Comparison of ENCODE assay signal across 8 mouse cellular contexts in genomic region chr11:52396597-52397188, GRCm38 (mm10). TPM values are rescaled to one million over a fixed set of nuclear protein-coding genes. Genes with fewer than 3 reads are reported as not detected.
DNase-seq lines count a peak whose midpoint lies in the region; ATAC-seq and TF ChIP-seq lines count a peak whose summit lies in the region.

No protein-coding gene starts in this region.

- peak; percentile 74 for ATAC-seq in liver, postnatal 0 days

- DNase-seq in lung, adult 2 months, result no peak
- no peak for DNase-seq in lung, postnatal 4 days
- peak; percentile 30 for DNase-seq in brain, embryonic 14.5 days (ENCODE audit: low read depth)
- peak; percentile 34 for DNase-seq in forelimb bud, embryonic 11.5 days (ENCODE audit: low read depth, low spot score)
- no peak for DNase-seq in liver, postnatal 0 days
- DNase-seq in cerebellum, adult 9-10 months, result no peak
- DNase-seq in cerebellum, postnatal 10 days, result no peak

- no peaks in the 10 kb centered on the region for H3K36me3 ChIP-seq in liver, postnatal 0 days (replicated peaks; ENCODE audit: insufficient read depth, low read length)
- H3K36me3 ChIP-seq in small intestine, adult 2 months (ENCODE audit: control insufficient read depth, insufficient read depth, low read length), result no peaks in the 10 kb centered on the region

- WGBS in lung, adult 2 months, result under 1% methylated on average over 33 of the region's 33 CpGs
- under 1% methylated on average over 28 of the region's 33 CpGs for WGBS in liver, postnatal 0 days (ENCODE audit: insufficient replicate concordance)
- WGBS in small intestine, adult 2 months, result under 1% methylated on average over 33 of the region's 33 CpGs

- H3K9ac ChIP-seq in liver, postnatal 0 days (replicated peaks), result peak overlapping the region; percentile 95

- peak overlapping the region; percentile 98 for H3K27ac ChIP-seq in liver, postnatal 0 days (ENCODE audit: low read depth)
- peak overlapping the region; percentile 45 for H3K27ac ChIP-seq in small intestine, adult 2 months (ENCODE audit: insufficient read depth, low read depth, low read length)

- no peak for TF ChIP-seq POLR2A in lung, adult 2 months (IDR thresholded peaks at IDR 0.05; ENCODE audit: borderline replicate concordance, extremely low read depth, low read depth, low read length)
- no peak for TF ChIP-seq POLR2A in brain, embryonic 14.5 days (IDR thresholded peaks at IDR 0.05; ENCODE audit: borderline replicate concordance, extremely low read depth, insufficient read depth, insufficient read length, poor library complexity, severe bottlenecking)
- no peak for TF ChIP-seq POLR2A in small intestine, adult 2 months (IDR thresholded peaks at IDR 0.05; ENCODE audit: low read depth, low read length)

- peak overlapping the region; percentile 72 for H3K4me2 ChIP-seq in liver, postnatal 0 days (ENCODE audit: low read depth, low read length)

- no peaks in the 10 kb centered on the region for H3K9me3 ChIP-seq in liver, postnatal 0 days (ENCODE audit: low read length)

- peaks cover 3% of the 10 kb centered on the region; the same call in 1 of the 2 replicates for H3K4me1 ChIP-seq in lung, adult 2 months (ENCODE audit: control insufficient read depth, insufficient read depth, low read length)
- H3K4me1 ChIP-seq in liver, postnatal 0 days (ENCODE audit: insufficient read depth), result peaks cover 14% of the 10 kb centered on the region
- H3K4me1 ChIP-seq in small intestine, adult 2 months (ENCODE audit: control insufficient read depth, insufficient read depth, insufficient read length, low read length), result peaks cover 3% of the 10 kb centered on the region; the same call in 1 of the 2 replicates

- H3K27me3 ChIP-seq in liver, postnatal 0 days (ENCODE audit: insufficient read depth, low read length), result no peaks in the 10 kb centered on the region
- H3K27me3 ChIP-seq in small intestine, adult 2 months (ENCODE audit: control insufficient read depth, insufficient read depth, low read length), result no peaks in the 10 kb centered on the region

- no peak for TF ChIP-seq EP300 in liver, postnatal 0 days (IDR thresholded peaks at IDR 0.05; ENCODE audit: low read depth)

- H3K4me3 ChIP-seq in lung, adult 2 months (replicated peaks; ENCODE audit: extremely low read depth, low read depth, low read length), result peak overlapping the region; percentile 86
- H3K4me3 ChIP-seq in liver, postnatal 0 days (ENCODE audit: low read depth, low read length), result peak overlapping the region; percentile 98
- peak overlapping the region; percentile 96 for H3K4me3 ChIP-seq in small intestine, adult 2 months (ENCODE audit: low read depth, low read length)

- no peak for TF ChIP-seq CTCF in lung, adult 2 months (IDR thresholded peaks at IDR 0.05; ENCODE audit: insufficient read depth, low read length)
- TF ChIP-seq CTCF in brain, embryonic 14.5 days (IDR thresholded peaks at IDR 0.05; ENCODE audit: borderline replicate concordance, extremely low read depth, insufficient read depth, insufficient read length), result no peak
- no peak for TF ChIP-seq CTCF in liver, postnatal 0 days (IDR thresholded peaks at IDR 0.05; ENCODE audit: low read depth)
- no peak for TF ChIP-seq CTCF in small intestine, adult 2 months (IDR thresholded peaks at IDR 0.05; ENCODE audit: extremely low read depth, insufficient read length, insufficient replicate concordance, low read depth, low read length)

RNA-seq across cellular contexts. Expression of gene 9530068E07Rik, which starts 0.5 kb away (rescaled TPM):
- polyA plus RNA-seq in lung, adult 2 months (2012; rRNA removed), result 160 and 194 TPM in 2 replicates
- 101 and 115 TPM in 2 replicates for polyA plus RNA-seq in brain, embryonic 14.5 days (2012; rRNA removed)
- polyA plus RNA-seq in liver, postnatal 0 days (2015; fragmentation: Nextera tagmentation; extraction: Ambion mirVana), result 82.4 and 88.9 TPM in 2 replicates
- 69.8 and 80.0 TPM in 2 replicates for polyA plus RNA-seq in small intestine, adult 2 months (2012; rRNA removed)

RNA-seq across cellular contexts. Expression of gene Vdac1, which starts 36.0 kb away (rescaled TPM):
- 34.1 and 65.1 TPM in 2 replicates for polyA plus RNA-seq in lung, adult 2 months (2012; rRNA removed)
- 154 and 228 TPM in 2 replicates for polyA plus RNA-seq in brain, embryonic 14.5 days (2012; rRNA removed)
- 101 and 104 TPM in 2 replicates for polyA plus RNA-seq in liver, postnatal 0 days (2015; fragmentation: Nextera tagmentation; extraction: Ambion mirVana)
- 23.1 and 47.0 TPM in 2 replicates for polyA plus RNA-seq in small intestine, adult 2 months (2012; rRNA removed)

Comparison
In these comparisons a context has a peak if more than half of its experiments do, and no peak if none do; other contexts are left out.
1. DNase-seq: peak in brain, embryonic 14.5 days (single experiment) and forelimb bud, embryonic 11.5 days (single experiment); none in lung, adult 2 months (single experiment), lung, postnatal 4 days (0 of 2), liver, postnatal 0 days (single experiment), cerebellum, adult 9-10 months (single experiment) and cerebellum, postnatal 10 days (0 of 2).
2. Peak in every context shown above with its lines, with median percentiles within 50 percentile points of each other: H3K4me3 ChIP-seq.